Mouse (Mus musculus): ENCODE data around the gene Taar9. TPM values are rescaled to one million over a fixed set of nuclear protein-coding genes. Genes with fewer than 3 reads are reported as not detected.
"Not testable (repeated sequence)": the region's sequence is repeated elsewhere in the genome, so short reads cannot be mapped to it uniquely, and the experiment has no call there.

The Taar9 gene
- polyA plus RNA-seq (2015; fragmentation: Nextera tagmentation; extraction: Ambion mirVana): not detected in 2 replicates

DNA sequence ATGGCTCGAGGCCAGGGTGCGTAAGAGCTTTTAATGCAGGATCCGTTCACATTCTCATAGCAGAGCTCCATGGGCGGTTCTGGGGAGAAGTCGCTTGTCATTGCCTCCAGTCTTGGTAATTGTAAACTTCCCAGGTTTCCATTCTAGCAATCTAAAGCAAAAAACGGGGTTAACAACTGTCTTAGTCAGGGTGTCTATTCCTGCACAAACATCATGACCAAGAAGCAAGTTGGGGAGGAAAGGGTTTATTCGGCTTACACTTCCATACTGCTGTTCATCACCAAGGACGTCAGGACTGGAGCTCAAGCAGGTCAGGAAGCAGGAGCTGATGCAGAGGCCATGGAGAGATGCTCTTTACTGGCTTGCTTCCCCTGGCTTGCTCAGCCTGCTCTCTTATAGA lies at the start of gene Taar9:
Taar9 (minus strand) TSS at position 101 of the 400 bp plus-strand sequence.
- not testable (repeated sequence) for H3K27me3 ChIP-seq; H3K36me3 ChIP-seq; H3K4me1 ChIP-seq (replicated peaks); H3K9ac ChIP-seq; ATAC-seq (ENCODE audit: low read depth); H3K4me3 ChIP-seq; H3K27ac ChIP-seq (replicated peaks); H3K9me3 ChIP-seq; H3K4me2 ChIP-seq
- WGBS: 81% methylated on average over 8 of the region's 8 CpGs

DNA sequence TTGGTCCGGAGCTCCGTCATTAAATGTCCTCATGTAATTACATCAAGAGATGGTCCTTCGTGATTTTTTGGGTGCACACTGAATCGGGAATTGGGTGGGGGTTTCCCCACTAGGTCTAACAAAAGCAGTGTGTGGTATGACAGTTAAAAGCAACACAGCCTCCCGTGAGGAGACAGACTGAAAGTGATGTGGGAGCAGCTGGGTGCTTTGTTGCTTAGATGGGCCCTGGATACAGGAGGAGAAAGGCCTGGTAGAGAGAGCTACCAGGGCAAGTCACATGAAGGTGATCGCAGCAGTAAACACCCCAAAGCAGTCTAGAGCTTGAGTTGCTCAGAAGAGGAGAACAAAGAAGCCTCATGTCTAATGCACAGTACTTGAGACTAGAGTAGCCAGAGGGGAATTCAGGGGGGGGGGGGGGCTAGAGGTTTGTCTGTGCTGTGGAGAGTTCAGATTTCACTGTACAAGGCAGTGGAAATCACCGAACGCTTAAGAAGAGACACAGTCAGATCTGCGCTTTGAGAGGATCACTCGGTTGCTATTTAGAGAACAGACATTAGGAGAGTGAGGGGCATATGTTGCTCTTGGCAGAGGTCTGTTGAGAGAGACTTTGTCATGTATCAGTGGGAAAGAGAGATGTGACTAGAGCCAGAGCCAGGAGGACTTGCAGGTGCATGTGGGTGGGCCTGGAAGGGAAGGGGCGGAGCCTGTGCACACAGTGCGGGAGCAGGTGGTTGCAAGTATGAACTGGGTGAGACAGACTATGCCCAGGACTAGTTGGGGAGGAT lies 49.3 kb upstream of the Taar9 start:
- Histone ChIP-seq H3K4me2 (no peak overlapping the region), H3K4me1 (replicated peaks) (peaks cover under 1% of the 10 kb centered on the region; the same call in 1 of the 2 replicates), H3K9me3 (no peaks in the 10 kb centered on the region; the same call in 1 of the 2 replicates), H3K27me3 (no peaks in the 10 kb centered on the region), H3K9ac (no peak overlapping the region), H3K36me3 (peaks cover 41% of the 10 kb centered on the region), H3K27ac (replicated peaks) (no peak overlapping the region), H3K4me3 (no peak overlapping the region)
- WGBS: 90% methylated on average over 12 of the region's 12 CpGs
- ATAC-seq (ENCODE audit: low read depth): 0 out of 2 replicates have a peak, but pooled peaks have one; percentile 27

DNA sequence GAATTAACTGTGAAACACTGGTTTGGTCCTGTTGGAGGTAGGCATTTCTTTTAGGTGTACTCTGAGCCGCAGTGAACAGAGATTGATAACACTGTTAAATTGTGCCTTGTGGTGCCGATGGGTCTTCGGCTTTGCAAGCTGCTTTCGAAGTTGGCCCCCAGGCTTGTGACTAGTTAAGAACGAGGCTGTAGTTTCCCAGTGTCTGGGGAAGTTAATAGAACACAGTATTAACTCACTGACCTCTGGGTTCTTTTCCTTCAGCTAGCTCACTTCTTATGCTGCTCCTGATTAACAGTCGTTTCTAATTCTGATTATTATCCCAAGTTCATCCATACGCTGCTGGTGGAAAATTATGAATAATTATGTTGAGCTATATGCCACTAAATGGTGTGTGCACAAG lies 40.8 kb upstream of the Taar9 start:
- H3K9ac ChIP-seq: peak overlapping the region; percentile 92
- ATAC-seq (ENCODE audit: low read depth): no peak
- H3K4me1 ChIP-seq (replicated peaks): peaks cover 31% of the 10 kb centered on the region
- no peak overlapping the region for H3K27ac ChIP-seq (replicated peaks)
- no peaks in the 10 kb centered on the region for H3K27me3 ChIP-seq
- WGBS: 42% methylated on average over 7 of the region's 7 CpGs
- H3K9me3 ChIP-seq: no peaks in the 10 kb centered on the region
- peak overlapping the region; percentile 89 for H3K4me3 ChIP-seq
- peak overlapping the region; percentile 58 for H3K4me2 ChIP-seq
- peaks cover 4% of the 10 kb centered on the region for H3K36me3 ChIP-seq

DNA sequence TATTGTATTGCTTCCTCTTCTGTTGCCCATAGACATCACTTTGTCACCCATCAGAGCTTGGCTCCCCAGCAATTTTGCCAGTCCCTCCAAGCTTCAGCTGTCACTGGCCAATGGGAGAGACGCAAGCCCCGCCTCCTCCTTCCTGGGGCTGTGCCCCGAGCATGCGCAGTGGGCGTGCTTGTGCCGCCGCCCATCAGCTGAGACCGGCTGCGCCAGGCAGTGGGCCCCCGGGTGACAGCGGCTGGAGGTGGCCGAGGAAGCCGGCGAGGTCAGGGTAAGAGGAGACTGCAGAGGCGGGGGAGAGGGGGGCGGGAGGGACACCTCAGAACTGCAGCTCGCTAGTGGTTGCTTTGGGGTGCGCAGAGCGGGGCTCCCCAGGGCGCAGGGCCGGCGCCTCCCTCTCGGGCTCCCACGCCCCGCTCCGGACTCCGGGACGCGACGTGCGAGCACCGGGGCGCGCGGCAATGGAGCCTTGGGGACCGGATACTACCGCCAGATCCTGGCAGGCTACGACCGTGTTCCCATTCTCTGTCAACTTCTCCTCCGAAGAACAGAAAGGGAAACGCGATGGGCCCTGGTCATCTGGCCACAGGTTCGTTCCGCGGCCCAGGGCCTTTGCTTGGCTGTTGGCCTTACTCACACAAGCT lies 39.9 kb upstream of the Taar9 start, which contains the start of gene Stx7:
Stx7 (plus strand) TSS at position 168 of the 647 bp plus-strand sequence.
- H3K27ac ChIP-seq (replicated peaks): peak within 1 kb of the TSS; percentile 76
- peak within 1 kb of the TSS; percentile 58 for H3K4me2 ChIP-seq
- peak within 1 kb of the TSS; percentile 89 for H3K4me3 ChIP-seq
- peaks cover 31% of the 10 kb centered on the region for H3K4me1 ChIP-seq (replicated peaks)
- H3K36me3 ChIP-seq: 0 out of 2 replicates have a peak, but pooled peaks cover 3% of the 10 kb centered on the region
- H3K9me3 ChIP-seq: no peaks in the 10 kb centered on the region
- H3K9ac ChIP-seq: peak within 1 kb of the TSS; percentile 92
- no peaks in the 10 kb centered on the region for H3K27me3 ChIP-seq
- ATAC-seq (ENCODE audit: low read depth): peak; percentile 98
- WGBS: under 1% methylated on average over 44 of the region's 45 CpGs

DNA sequence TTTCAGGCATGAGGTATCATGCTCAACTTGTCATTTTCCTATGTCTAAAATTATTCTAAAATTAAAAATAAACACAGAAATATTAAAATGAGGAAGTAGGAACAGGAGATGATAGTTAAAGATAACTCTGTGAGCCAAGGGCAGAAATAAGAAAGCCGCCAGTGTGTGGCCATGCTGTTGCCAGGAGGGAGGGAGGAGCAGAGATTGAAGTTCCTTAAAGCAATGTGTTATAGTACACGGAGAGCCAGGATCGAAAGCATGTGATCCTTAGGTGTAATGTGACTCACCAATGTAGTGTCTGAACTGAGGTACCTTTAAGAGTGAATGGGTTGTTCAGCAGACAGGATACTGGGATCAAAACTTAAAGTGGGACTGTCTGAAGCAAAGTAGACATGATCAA lies 33.4 kb upstream of the Taar9 start:
- Histone ChIP-seq H3K4me3 (no peak overlapping the region), H3K27me3 (no peaks in the 10 kb centered on the region), H3K36me3 (no peaks in the 10 kb centered on the region), H3K27ac (replicated peaks) (no peak overlapping the region), H3K9ac (no peak overlapping the region), H3K4me2 (no peak overlapping the region), H3K9me3 (no peaks in the 10 kb centered on the region), H3K4me1 (replicated peaks) (no peaks in the 10 kb centered on the region)
- 86% methylated on average over 3 of the region's 3 CpGs for WGBS
- no peak for ATAC-seq (ENCODE audit: low read depth)

DNA sequence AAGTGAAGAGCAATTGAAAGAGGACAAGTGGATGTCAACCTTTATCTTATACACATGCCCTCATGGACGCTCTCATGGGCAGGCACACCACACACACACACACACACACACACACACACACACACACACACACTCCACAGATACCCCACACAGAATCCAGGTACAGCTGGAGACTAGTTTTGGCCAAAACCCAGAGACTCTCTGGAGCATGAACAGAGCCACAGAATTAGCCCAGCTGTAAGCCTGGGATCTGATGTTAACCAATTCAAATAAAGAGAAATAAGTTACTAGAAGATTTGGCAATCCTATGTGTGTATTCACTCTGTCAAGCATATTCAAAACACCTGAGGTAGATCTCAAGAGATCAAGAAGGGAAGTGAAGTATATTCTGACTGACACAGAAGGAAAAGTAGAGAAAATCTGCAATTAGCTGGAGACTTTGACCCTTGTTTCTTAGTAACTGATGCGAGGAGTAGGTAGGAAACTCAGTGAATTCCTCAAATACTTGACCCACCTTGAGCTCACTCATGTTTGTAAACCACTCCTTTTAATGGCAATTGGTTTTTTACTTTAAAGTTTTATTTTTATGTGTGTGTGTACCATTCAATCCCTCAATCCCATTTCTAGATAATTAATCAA lies 29.4 kb upstream of the Taar9 start:
- H3K4me3 ChIP-seq: no peak overlapping the region
- H3K27me3 ChIP-seq: no peaks in the 10 kb centered on the region
- H3K9me3 ChIP-seq: no peaks in the 10 kb centered on the region
- no peak overlapping the region for H3K4me2 ChIP-seq
- WGBS: 93% methylated on average over 2 of the region's 2 CpGs
- no peaks in the 10 kb centered on the region for H3K4me1 ChIP-seq (replicated peaks)
- H3K9ac ChIP-seq: no peak overlapping the region
- no peaks in the 10 kb centered on the region for H3K36me3 ChIP-seq
- ATAC-seq (ENCODE audit: low read depth): no peak
- H3K27ac ChIP-seq (replicated peaks): no peak overlapping the region

DNA sequence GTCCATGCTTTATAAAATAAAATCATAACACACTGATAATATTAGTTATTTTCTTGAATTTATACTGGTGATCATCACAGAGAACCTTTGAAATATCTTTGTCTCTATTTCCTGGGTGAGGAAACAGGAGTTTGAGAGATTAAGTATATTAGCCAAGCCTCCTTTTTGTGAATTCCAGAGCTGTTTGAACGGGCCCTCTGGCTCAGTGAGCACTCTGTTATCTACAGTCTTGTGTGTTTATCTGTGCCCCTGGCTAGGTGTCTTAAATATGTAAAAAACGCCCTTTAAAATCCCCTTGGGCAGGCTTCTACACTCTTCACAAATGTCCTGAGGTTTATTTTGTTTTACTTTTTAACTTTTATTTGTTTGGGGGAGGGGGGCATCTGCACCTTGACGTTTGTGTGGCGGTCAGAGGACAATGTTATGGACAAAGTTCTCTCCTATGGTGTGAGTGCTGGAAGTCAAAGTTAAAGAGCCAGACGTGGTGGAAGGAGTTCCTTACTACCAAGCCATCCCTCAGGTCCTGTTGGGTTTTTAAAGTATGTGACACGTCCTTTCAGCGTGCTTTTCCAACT lies 24.8 kb upstream of the Taar9 start:
- no peak for ATAC-seq (ENCODE audit: low read depth)
- Histone ChIP-seq H3K27ac (replicated peaks) (no peak overlapping the region), H3K4me2 (no peak overlapping the region), H3K9ac (no peak overlapping the region), H3K4me1 (replicated peaks) (no peaks in the 10 kb centered on the region), H3K27me3 (no peaks in the 10 kb centered on the region), H3K36me3 (no peaks in the 10 kb centered on the region), H3K4me3 (no peak overlapping the region), H3K9me3 (no peaks in the 10 kb centered on the region)
- WGBS: 63% methylated on average over 7 of the region's 7 CpGs

DNA sequence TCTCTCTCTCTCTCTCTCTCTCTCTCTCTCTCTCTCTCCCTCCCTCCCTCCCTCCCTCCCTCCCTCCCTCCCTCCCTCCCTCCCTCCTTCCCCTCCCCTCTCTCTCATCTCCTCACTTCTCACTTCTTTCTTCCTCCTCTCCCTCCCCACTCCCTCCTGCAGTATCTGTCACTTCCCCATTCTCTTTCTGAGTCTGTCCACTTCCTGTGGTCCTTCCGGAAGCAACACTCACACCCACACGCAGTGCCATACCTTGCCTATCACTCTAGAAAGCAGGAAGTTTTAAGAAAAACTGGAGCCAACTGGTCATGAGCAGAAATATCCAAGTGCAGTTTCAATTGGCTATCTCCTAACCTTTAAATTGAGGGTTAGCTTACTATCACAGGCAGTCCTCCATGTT lies 23.8 kb upstream of the Taar9 start:
- 59% methylated on average over 2 of the region's 2 CpGs for WGBS
- H3K27me3 ChIP-seq: no peaks in the 10 kb centered on the region
- ATAC-seq (ENCODE audit: low read depth): no peak

DNA sequence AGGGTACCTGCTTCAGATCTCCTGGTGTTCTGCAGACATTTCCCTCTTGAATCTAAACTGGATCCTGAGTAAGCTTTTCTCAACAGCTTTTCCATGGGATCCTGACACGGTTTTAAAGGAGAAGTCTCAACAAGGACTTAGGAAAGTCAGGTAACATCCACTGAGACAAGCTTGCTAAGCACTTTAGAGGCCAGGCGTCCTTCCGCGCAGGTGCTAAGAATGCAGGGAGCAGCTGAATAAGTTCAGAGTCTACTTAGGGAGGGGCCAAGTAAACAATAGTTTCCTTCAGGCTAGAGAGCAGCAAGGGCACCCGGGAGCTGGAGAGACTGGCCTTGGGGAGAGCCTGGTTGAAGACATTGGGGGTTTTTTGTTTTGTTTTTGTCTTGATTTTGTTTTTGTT lies 22.9 kb upstream of the Taar9 start:
- Histone ChIP-seq H3K27ac (replicated peaks) (no peak overlapping the region), H3K36me3 (no peaks in the 10 kb centered on the region), H3K4me1 (replicated peaks) (no peaks in the 10 kb centered on the region), H3K4me2 (no peak overlapping the region), H3K9me3 (no peaks in the 10 kb centered on the region), H3K9ac (no peak overlapping the region), H3K27me3 (no peaks in the 10 kb centered on the region), H3K4me3 (no peak overlapping the region)
- WGBS: 14% methylated on average over 5 of the region's 5 CpGs
- ATAC-seq (ENCODE audit: low read depth): no peak

More for the DNA sequence above, 23.8 kb upstream of the Taar9 start:
- Histone ChIP-seq H3K4me1 (replicated peaks) (no peaks in the 10 kb centered on the region), H3K4me3 (no peak overlapping the region), H3K4me2 (no peak overlapping the region), H3K9ac (no peak overlapping the region), H3K36me3 (no peaks in the 10 kb centered on the region), H3K27ac (replicated peaks) (no peak overlapping the region), H3K9me3 (no peaks in the 10 kb centered on the region)

DNA sequence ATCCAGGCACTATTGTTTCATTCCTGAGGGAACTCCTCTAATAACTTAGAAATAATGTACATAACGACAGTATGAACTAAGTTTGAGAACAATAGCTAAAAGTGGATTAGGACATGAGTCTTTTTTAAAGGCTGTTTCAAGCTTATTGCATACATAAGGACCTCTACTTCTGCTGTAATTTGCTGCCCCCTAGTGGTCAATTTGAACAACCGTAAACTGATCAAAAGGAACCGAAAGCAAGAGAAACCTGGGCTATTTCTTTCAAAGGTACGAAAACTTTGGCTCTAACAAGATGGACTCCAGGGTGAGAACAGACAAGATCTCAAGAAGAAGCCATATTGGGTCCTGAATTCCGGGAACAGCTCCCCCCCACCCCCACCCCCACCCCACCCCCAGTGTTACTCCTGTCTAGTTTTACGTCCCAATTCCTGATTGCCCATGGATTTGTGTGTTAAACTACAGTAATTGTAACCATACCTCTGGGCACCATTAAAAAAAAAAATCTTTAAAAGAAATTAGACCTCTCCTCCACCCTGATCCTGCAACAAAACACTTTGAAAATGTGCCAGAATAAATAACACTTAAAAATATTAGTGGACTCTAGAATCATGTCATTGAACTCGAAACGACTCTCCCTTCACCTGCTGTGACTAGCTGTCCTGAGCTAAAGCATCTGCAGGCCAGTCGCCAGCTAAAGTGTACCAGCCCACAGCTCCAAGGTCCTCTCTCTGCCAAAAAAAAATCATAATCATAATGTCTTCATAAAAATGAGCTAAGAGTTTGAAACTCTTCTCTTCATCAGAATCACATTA lies 22.3 kb upstream of the Taar9 start:
- H3K9ac ChIP-seq: no peak overlapping the region
- WGBS: 25% methylated on average over 9 of the region's 9 CpGs
- H3K27me3 ChIP-seq: no peaks in the 10 kb centered on the region
- no peaks in the 10 kb centered on the region for H3K4me1 ChIP-seq (replicated peaks)
- H3K36me3 ChIP-seq: no peaks in the 10 kb centered on the region
- H3K27ac ChIP-seq (replicated peaks): no peak overlapping the region
- peak; percentile 76; the same call in 1 of the 2 replicates for ATAC-seq (ENCODE audit: low read depth)
- peak overlapping the region; percentile 35 for H3K4me2 ChIP-seq
- no peaks in the 10 kb centered on the region for H3K9me3 ChIP-seq
- no peak overlapping the region for H3K4me3 ChIP-seq

DNA sequence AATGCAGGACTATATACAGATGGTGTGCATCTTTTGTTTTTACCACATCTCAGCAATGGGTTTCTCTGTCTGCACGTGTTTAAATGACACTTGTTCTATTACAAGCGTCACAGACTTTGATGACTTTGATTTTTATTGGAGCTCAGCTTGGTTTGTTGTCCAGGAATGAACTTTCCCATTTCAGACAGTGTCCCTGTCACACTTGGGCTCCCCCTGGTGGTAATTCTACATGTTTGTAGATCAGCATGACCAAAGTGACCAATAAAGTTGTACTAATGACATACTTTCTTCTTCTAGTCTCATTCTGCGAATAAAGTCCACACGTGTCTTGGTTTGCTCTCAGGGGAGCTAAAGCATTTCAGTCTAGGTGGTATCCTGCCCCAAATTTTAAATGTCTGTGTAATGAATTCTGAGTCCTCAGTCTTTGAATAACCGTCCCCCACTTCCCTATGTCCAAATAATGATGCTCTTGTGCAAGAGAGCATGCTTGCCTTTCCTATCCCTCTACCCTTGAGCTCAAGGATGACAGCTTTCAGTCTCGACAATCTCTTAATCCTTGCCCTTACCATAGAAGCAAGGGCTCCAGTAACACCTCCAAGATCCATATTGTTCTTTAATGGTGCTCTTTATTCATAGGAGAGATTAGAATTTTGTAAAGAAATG lies 1.9 kb upstream of the Taar9 start:
- H3K27ac ChIP-seq (replicated peaks): no peak overlapping the region

More for the DNA sequence above, 1.9 kb upstream of the Taar9 start:
- H3K9ac ChIP-seq: no peak overlapping the region
- no peaks in the 10 kb centered on the region for H3K27me3 ChIP-seq
- no peaks in the 10 kb centered on the region for H3K36me3 ChIP-seq
- H3K9me3 ChIP-seq: 0 out of 2 replicates have a peak, but pooled peaks cover 12% of the 10 kb centered on the region
- no peaks in the 10 kb centered on the region for H3K4me1 ChIP-seq (replicated peaks)
- ATAC-seq (ENCODE audit: low read depth): no peak
- WGBS: 55% methylated on average over 6 of the region's 6 CpGs
- no peak overlapping the region for H3K4me2 ChIP-seq
- H3K4me3 ChIP-seq: no peak overlapping the region
